In genomic region chr12:110086921-110087320, GRCm38 (mm10) we compare ENCODE assay signal across 19 mouse cellular contexts.
"Had no signal": no experiment of that assay in that cellular context is flagged by ENCODE, and none has a peak within 500 bp of the region (broad histone marks: within the 10 kb centered on the region; RNA-seq: fewer than 3 reads in every experiment).

No protein-coding gene starts in this region.

- DNase-seq: kidney, adult 11 months; kidney, adult 9 months; kidney, postnatal 36 days; layer of hippocampus, adult 9-11 months; layer of hippocampus, postnatal 36 days; liver; liver, embryonic 13.5 days; liver, postnatal 0 days; retina, postnatal 1 day; thymus, adult 2 months; thymus, postnatal 25 days had no signal

- H3K4me3 ChIP-seq: limb, embryonic 12.5 days; liver, embryonic 13.5 days; lung, embryonic 15.5 days; megakaryocyte, embryonic 14.5 days; midbrain, embryonic 15.5 days; neural tube, embryonic 13.5 days; stomach, embryonic 15.5 days had no signal

- H3K4me2 ChIP-seq: limb, embryonic 12.5 days; liver, embryonic 13.5 days; lung, embryonic 15.5 days; midbrain, embryonic 11.5 days; midbrain, embryonic 15.5 days; neural tube, embryonic 13.5 days; stomach, embryonic 15.5 days had no signal

- H3K27ac ChIP-seq: limb, embryonic 12.5 days; liver, embryonic 13.5 days; lung, embryonic 15.5 days; macrophage; midbrain, embryonic 15.5 days; neural tube, embryonic 13.5 days; stomach, embryonic 15.5 days had no signal

- H3K27me3 ChIP-seq: liver, embryonic 13.5 days; lung, embryonic 15.5 days; megakaryocyte, embryonic 14.5 days; midbrain, embryonic 15.5 days; neural tube, embryonic 13.5 days; stomach, embryonic 15.5 days had no signal

- H3K36me3 ChIP-seq: limb, embryonic 12.5 days; liver, embryonic 13.5 days; lung, embryonic 15.5 days; midbrain, embryonic 15.5 days; neural tube, embryonic 13.5 days; stomach, embryonic 15.5 days had no signal
